Comparison of ENCODE assay signal across 16 mouse cellular contexts in genomic region chr10:68894121-68894520, GRCm38 (mm10).
"Had no signal": no experiment of that assay in that cellular context is flagged by ENCODE, and none has a peak within 500 bp of the region (broad histone marks: within the 10 kb centered on the region; RNA-seq: fewer than 3 reads in every experiment).

No protein-coding gene starts in this region.

- DNase-seq: kidney, adult 18-20 months; kidney, adult 8-10 months; kidney, postnatal 10 days; kidney, postnatal 4 days; liver had no signal

- H3K4me3 ChIP-seq: gastrocnemius, adult 2 months; heart, adult 2 months; heart, embryonic 13.5 days; heart, embryonic 15.5 days; hindbrain, embryonic 10.5 days; hindbrain, embryonic 12.5 days; intestine, embryonic 15.5 days; layer of hippocampus, adult 2 months; left cerebral cortex, adult 2 months; limb, embryonic 10.5 days; limb, embryonic 12.5 days had no signal

- H3K4me1 ChIP-seq: hindbrain, embryonic 10.5 days; hindbrain, embryonic 12.5 days; limb, embryonic 10.5 days; limb, embryonic 12.5 days had no signal
